Mouse (Mus musculus) intestine, embryonic 14.5 days (tissue): ENCODE measurements around the gene Celsr2. TPM values are rescaled to one million over a fixed set of nuclear protein-coding genes. Genes with fewer than 3 reads are reported as not detected.

Experiments used
- polyA plus RNA-seq: library from polyadenylated mRNA; unstranded; fragments of >200 nt; fragmentation: Nextera tagmentation; extraction: Ambion mirVana; gene quantifications from 2 replicates; pipeline ENCODE4 v1.2.1, GENCODE M21; 2014

The Celsr2 gene
- polyA plus RNA-seq, 1 experiment from 2014 or later, result 7.9 TPM

Other genes starting within 250 kb of the Celsr2 start
- 3.0 and 3.5 TPM in 2 replicates for gene Amigo1, start 229.2 kb downstream of the Celsr2 start, polyA plus RNA-seq
- 2.3 and 2.6 TPM in 2 replicates for gene Cyb561d1, start 214.3 kb downstream of the Celsr2 start, polyA plus RNA-seq
- gene Atxn7l2, start 204.6 kb downstream of the Celsr2 start, polyA plus RNA-seq, result 15.3 and 15.5 TPM in 2 replicates
- 0.08 and 0.36 TPM in 2 replicates for gene Sypl2, start 188.9 kb downstream of the Celsr2 start, polyA plus RNA-seq
- gene Psma5, start 158.6 kb downstream of the Celsr2 start, polyA plus RNA-seq, result 319 and 324 TPM in 2 replicates
- 11.4 and 13.5 TPM in 2 replicates for gene Sort1, start 131.5 kb downstream of the Celsr2 start, polyA plus RNA-seq
- gene Mybphl, start 50.6 kb downstream of the Celsr2 start, polyA plus RNA-seq, result not detected in 2 replicates
- gene Psrc1, start 31.7 kb downstream of the Celsr2 start, polyA plus RNA-seq, result 35.1 and 41.4 TPM in 2 replicates
- 136 and 140 TPM in 2 replicates for gene Sars, start 29.7 kb upstream of the Celsr2 start, polyA plus RNA-seq
- gene 1700013F07Rik, start 118.6 kb upstream of the Celsr2 start, polyA plus RNA-seq, result not detected in 2 replicates
- gene 5330417C22Rik, start 121.0 kb upstream of the Celsr2 start, polyA plus RNA-seq, result 1.2 and 9.5 TPM in 2 replicates
- gene Tmem167b, start 146.9 kb upstream of the Celsr2 start, polyA plus RNA-seq, result 34.9 and 37.9 TPM in 2 replicates
- 35.9 and 38.1 TPM in 2 replicates for gene Taf13, start 156.1 kb upstream of the Celsr2 start, polyA plus RNA-seq
- gene Wdr47, start 175.7 kb upstream of the Celsr2 start, polyA plus RNA-seq, result 10.8 and 11.2 TPM in 2 replicates
- 70.9 and 72.6 TPM in 2 replicates for gene Clcc1, start 238.4 kb upstream of the Celsr2 start, polyA plus RNA-seq